Mouse (Mus musculus): ENCODE data around the gene Magi1.

- no peak for TF ChIP-seq MYOG (IDR thresholded peaks at IDR 0.05; ENCODE audit: control insufficient read depth in 1 of 3, insufficient read depth in 1 of 3, insufficient read length in 2 of 3, low read depth in 2 of 3)
- TF ChIP-seq POLR2A (IDR thresholded peaks at IDR 0.05; ENCODE audit: insufficient read length, low read depth) = no peak
- no peak for TF ChIP-seq E2F4 (IDR thresholded peaks at IDR 0.05; ENCODE audit: insufficient read depth)
Measured at GRCm38 (mm10) chr6:94141496-94141895, 142.2 kb downstream of the Magi1 start.

All from myocyte (in vitro differentiated cells).